Mouse (Mus musculus): ENCODE data around the gene RPS10-NUDT3. TPM values are rescaled to one million over a fixed set of nuclear protein-coding genes. Genes with fewer than 3 reads are reported as not detected.

RPS10-NUDT3 gene
- polyA plus RNA-seq, 1 experiment, result not detected

- H3K27ac ChIP-seq (ENCODE audit: control insufficient read depth, insufficient read depth, low read depth, low read length), result no peak overlapping the region
- peak; percentile 100 for TF ChIP-seq CTCF (IDR thresholded peaks at IDR 0.05; ENCODE audit: control insufficient read depth, insufficient read depth, insufficient replicate concordance, low read depth, low read length)
- no peak for TF ChIP-seq POLR2A (IDR thresholded peaks at IDR 0.05; ENCODE audit: control insufficient read depth, low read depth, low read length)
- H3K4me3 ChIP-seq (ENCODE audit: control insufficient read depth, low read depth, low read length), result no peak overlapping the region
- H3K4me1 ChIP-seq (ENCODE audit: control insufficient read depth, insufficient read depth, low read length), result peaks cover 3% of the 10 kb centered on the region
- H3K27me3 ChIP-seq (ENCODE audit: control insufficient read depth, insufficient read depth, low read length), result no peaks in the 10 kb centered on the region
- H3K36me3 ChIP-seq (ENCODE audit: control insufficient read depth, insufficient read depth, low read length), result no peaks in the 10 kb centered on the region
These were observed 100.3 kb downstream of the RPS10-NUDT3 start for GRCm38 (mm10) chr17:27534718-27535117.

GRCm38 (mm10) chr17:27533354-27533753 is 101.7 kb downstream of the RPS10-NUDT3 start:
- no peaks in the 10 kb centered on the region for H3K36me3 ChIP-seq (ENCODE audit: control insufficient read depth, insufficient read depth, low read length)
- no peaks in the 10 kb centered on the region for H3K27me3 ChIP-seq (ENCODE audit: control insufficient read depth, insufficient read depth, low read length)
- H3K27ac ChIP-seq (ENCODE audit: control insufficient read depth, insufficient read depth, low read depth, low read length), result no peak overlapping the region
- no peak overlapping the region for H3K4me3 ChIP-seq (ENCODE audit: control insufficient read depth, low read depth, low read length)
- peaks cover 3% of the 10 kb centered on the region for H3K4me1 ChIP-seq (ENCODE audit: control insufficient read depth, insufficient read depth, low read length)
- TF ChIP-seq CTCF (IDR thresholded peaks at IDR 0.05; ENCODE audit: control insufficient read depth, insufficient read depth, insufficient replicate concordance, low read depth, low read length) (no peak), POLR2A (IDR thresholded peaks at IDR 0.05; ENCODE audit: control insufficient read depth, low read depth, low read length) (no peak)

- H3K27me3 ChIP-seq (ENCODE audit: control insufficient read depth, insufficient read depth, low read length), result no peaks in the 10 kb centered on the region
- H3K27ac ChIP-seq (ENCODE audit: control insufficient read depth, insufficient read depth, low read depth, low read length), result no peak overlapping the region
- TF ChIP-seq POLR2A (IDR thresholded peaks at IDR 0.05; ENCODE audit: control insufficient read depth, low read depth, low read length) (no peak), CTCF (IDR thresholded peaks at IDR 0.05; ENCODE audit: control insufficient read depth, insufficient read depth, insufficient replicate concordance, low read depth, low read length) (no peak)
These were observed 102.9 kb downstream of the RPS10-NUDT3 start for GRCm38 (mm10) chr17:27532095-27532494.

More at GRCm38 (mm10) chr17:27532095-27532494, 102.9 kb downstream of the RPS10-NUDT3 start:
- Histone ChIP-seq H3K36me3 (ENCODE audit: control insufficient read depth, insufficient read depth, low read length) (no peaks in the 10 kb centered on the region), H3K4me3 (ENCODE audit: control insufficient read depth, low read depth, low read length) (no peak overlapping the region), H3K4me1 (ENCODE audit: control insufficient read depth, insufficient read depth, low read length) (peaks cover 3% of the 10 kb centered on the region)

Other genes starting within 250 kb of the RPS10-NUDT3 start
- 0.70 and 0.81 TPM in 2 replicates for gene Grm4, start 113.8 kb downstream of the RPS10-NUDT3 start, polyA plus RNA-seq (2012; rRNA removed)
- 64.3 and 68.4 TPM in 2 replicates for gene Hmga1, start 78.7 kb downstream of the RPS10-NUDT3 start, polyA plus RNA-seq (2012; rRNA removed)
- gene AI413582, start 69.5 kb downstream of the RPS10-NUDT3 start, polyA plus RNA-seq (2012; rRNA removed), result 20.7 and 24.5 TPM in 2 replicates
- 59.8 and 68.1 TPM in 2 replicates for gene Nudt3, start 11.7 kb downstream of the RPS10-NUDT3 start, polyA plus RNA-seq (2012; rRNA removed)
- 262 and 331 TPM in 2 replicates for gene Rps10, start 1.4 kb upstream of the RPS10-NUDT3 start, polyA plus RNA-seq (2012; rRNA removed)
- gene Pacsin1, start 20.3 kb upstream of the RPS10-NUDT3 start, polyA plus RNA-seq (2012; rRNA removed), result 9.6 and 10.4 TPM in 2 replicates
- 4.8 and 4.9 TPM in 2 replicates for gene Spdef, start 93.7 kb upstream of the RPS10-NUDT3 start, polyA plus RNA-seq (2012; rRNA removed)
- 109 and 111 TPM in 2 replicates for gene D17Wsu92e, start 185.4 kb upstream of the RPS10-NUDT3 start, polyA plus RNA-seq (2012; rRNA removed)
- gene Snrpc, start 202.9 kb upstream of the RPS10-NUDT3 start, polyA plus RNA-seq (2012; rRNA removed), result 173 and 198 TPM in 2 replicates
- 16.7 and 17.0 TPM in 2 replicates for gene Uhrf1bp1, start 221.2 kb upstream of the RPS10-NUDT3 start, polyA plus RNA-seq (2012; rRNA removed)

Measured in testis, adult 2 months (tissue).